Mouse (Mus musculus): Measurements from ENCODE around the gene Vwa3b.

Vwa3b gene

DNA sequence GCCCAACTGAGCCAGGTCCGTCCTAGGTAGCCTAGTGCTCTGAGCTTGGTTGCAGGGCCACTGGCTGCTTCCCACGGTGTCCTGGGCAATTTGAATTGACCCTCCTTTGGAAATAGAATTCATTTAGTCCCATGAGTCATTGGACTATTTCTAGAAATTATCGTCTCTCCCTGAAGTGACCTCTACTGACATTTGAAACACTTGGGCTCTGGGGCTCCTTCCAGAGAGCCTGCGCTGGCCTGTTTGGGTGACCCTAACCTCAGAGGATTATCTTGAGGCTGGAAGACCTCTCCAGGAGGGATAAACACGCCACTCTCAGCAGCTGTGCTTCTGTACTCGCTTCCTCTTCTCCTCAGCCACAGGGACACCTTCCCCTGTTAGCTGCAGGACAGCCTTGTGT is 204.0 kb downstream of the Vwa3b start:
- no peak for DNase-seq (ENCODE audit: low spot score in 2 of 2)

- DNase-seq (ENCODE audit: low spot score in 2 of 2): peak in 1 of 2 experiments; percentile 49
Observed at GRCm38 (mm10) chr1:37231295-37231701, 204.9 kb downstream of the Vwa3b start.

All from frontal cortex, postnatal 36 days (tissue).